Mouse (Mus musculus) stomach, postnatal 0 days (tissue): ENCODE results near the gene Fam71f1.

Experiments used
- CTCF ChIP-seq: IDR thresholded peaks from 2 replicates; pipeline ENCODE4 v1.5.1; 2016; ENCODE audit warnings: antibody characterized with exemption, low read depth, mild to moderate bottlenecking, moderate library complexity
- EP300 ChIP-seq: optimal IDR thresholded peaks from 2 replicates; pipeline ENCODE3; 2016; ENCODE audit warnings: antibody characterized with exemption

DNA sequence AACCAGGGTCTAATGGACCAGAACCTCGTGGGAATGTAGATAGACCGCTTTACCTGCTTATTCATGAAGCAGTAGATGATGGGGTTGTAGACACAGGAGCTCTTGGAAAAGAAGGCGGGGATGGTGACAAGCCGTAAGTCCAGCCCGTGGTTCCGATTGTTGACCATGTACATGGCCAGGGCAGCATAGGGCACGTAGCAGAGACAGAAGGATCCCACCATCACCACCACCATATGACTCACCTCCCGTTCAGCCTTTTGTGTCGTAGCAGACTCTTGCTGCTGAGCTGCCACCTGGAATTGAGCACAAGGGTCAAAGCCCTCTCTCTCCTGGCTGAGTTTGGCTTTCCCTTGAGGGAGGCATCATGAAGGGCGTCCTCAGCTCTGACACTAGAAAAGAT is 59.7 kb downstream of the Fam71f1 start:
- TF ChIP-seq CTCF (no peak), EP300 (no peak)
